Mouse (Mus musculus): ENCODE measurements around the gene Ldlr.

- TF ChIP-seq CTCF (IDR thresholded peaks at IDR 0.05; ENCODE audit: extremely low read depth, insufficient read depth, low read length) (no peak), POLR2A (IDR thresholded peaks at IDR 0.05; ENCODE audit: extremely low read depth, insufficient read depth, low read length) (no peak)
These were observed 28.0 kb upstream of the Ldlr start for GRCm38 (mm10) chr9:21695229-21695792.

Data from cortical plate, adult 2 months (tissue).